Mouse (Mus musculus): ENCODE results near the gene Olfr49. TPM values are rescaled to one million over a fixed set of nuclear protein-coding genes. Genes with fewer than 3 reads are reported as not detected.

Olfr49 gene
- polyA plus RNA-seq, 1 experiment from 2014 or later: not detected

GRCm38 (mm10) chr14:54272696-54273095 lies 12.0 kb downstream of the Olfr49 start:
- ATAC-seq (replicated peaks): no peak
- Histone ChIP-seq H3K4me3 (no peak overlapping the region), H3K36me3 (0 out of 2 replicates have a peak, but pooled peaks cover 2% of the 10 kb centered on the region), H3K9me3 (no peaks in the 10 kb centered on the region), H3K4me2 (replicated peaks) (no peak overlapping the region), H3K27me3 (no peaks in the 10 kb centered on the region), H3K27ac (replicated peaks) (no peak overlapping the region), H3K4me1 (no peaks in the 10 kb centered on the region), H3K9ac (replicated peaks) (no peak overlapping the region)
- WGBS: 90% methylated on average over 3 of the region's 3 CpGs

- Histone ChIP-seq H3K9ac (replicated peaks) (no peak overlapping the region), H3K4me3 (no peak overlapping the region), H3K27me3 (no peaks in the 10 kb centered on the region), H3K27ac (replicated peaks) (no peak overlapping the region), H3K36me3 (0 out of 2 replicates have a peak, but pooled peaks cover 2% of the 10 kb centered on the region), H3K9me3 (no peaks in the 10 kb centered on the region), H3K4me2 (replicated peaks) (no peak overlapping the region), H3K4me1 (no peaks in the 10 kb centered on the region)
- WGBS: 71% methylated on average over 3 of the region's 3 CpGs
- ATAC-seq (replicated peaks): no peak
These were observed 12.6 kb downstream of the Olfr49 start for GRCm38 (mm10) chr14:54271976-54272606.

- Histone ChIP-seq H3K27ac (replicated peaks) (no peak overlapping the region), H3K4me3 (no peak overlapping the region), H3K4me2 (replicated peaks) (no peak overlapping the region), H3K9me3 (no peaks in the 10 kb centered on the region), H3K9ac (replicated peaks) (no peak overlapping the region), H3K27me3 (no peaks in the 10 kb centered on the region), H3K36me3 (0 out of 2 replicates have a peak, but pooled peaks cover 2% of the 10 kb centered on the region), H3K4me1 (no peaks in the 10 kb centered on the region)
- ATAC-seq (replicated peaks): no peak
- 95% methylated on average over 3 of the region's 3 CpGs for WGBS
These were observed 14.3 kb downstream of the Olfr49 start for GRCm38 (mm10) chr14:54270413-54270812.

- H3K27ac ChIP-seq (replicated peaks): no peak overlapping the region
These were observed 15.2 kb downstream of the Olfr49 start for GRCm38 (mm10) chr14:54269566-54269965.

GRCm38 (mm10) chr14:54267966-54268365 lies 16.8 kb downstream of the Olfr49 start:
- Histone ChIP-seq H3K27me3 (no peaks in the 10 kb centered on the region), H3K9ac (replicated peaks) (no peak overlapping the region), H3K36me3 (0 out of 2 replicates have a peak, but pooled peaks cover 2% of the 10 kb centered on the region), H3K9me3 (no peaks in the 10 kb centered on the region), H3K27ac (replicated peaks) (no peak overlapping the region), H3K4me1 (no peaks in the 10 kb centered on the region), H3K4me3 (no peak overlapping the region), H3K4me2 (replicated peaks) (no peak overlapping the region)
- 91% methylated on average over 10 of the region's 10 CpGs for whole genome bisulfite sequencing
- no peak for ATAC-seq (replicated peaks)

More at GRCm38 (mm10) chr14:54269566-54269965, 15.2 kb downstream of the Olfr49 start:
- no peak overlapping the region for H3K4me3 ChIP-seq
- no peaks in the 10 kb centered on the region for H3K27me3 ChIP-seq
- no peaks in the 10 kb centered on the region for H3K4me1 ChIP-seq
- no peak overlapping the region for H3K9ac ChIP-seq (replicated peaks)
- WGBS: 91% methylated on average over 3 of the region's 3 CpGs
- H3K9me3 ChIP-seq: no peaks in the 10 kb centered on the region
- H3K36me3 ChIP-seq: 0 out of 2 replicates have a peak, but pooled peaks cover 2% of the 10 kb centered on the region
- H3K4me2 ChIP-seq (replicated peaks): no peak overlapping the region
- ATAC-seq (replicated peaks): no peak

DNA sequence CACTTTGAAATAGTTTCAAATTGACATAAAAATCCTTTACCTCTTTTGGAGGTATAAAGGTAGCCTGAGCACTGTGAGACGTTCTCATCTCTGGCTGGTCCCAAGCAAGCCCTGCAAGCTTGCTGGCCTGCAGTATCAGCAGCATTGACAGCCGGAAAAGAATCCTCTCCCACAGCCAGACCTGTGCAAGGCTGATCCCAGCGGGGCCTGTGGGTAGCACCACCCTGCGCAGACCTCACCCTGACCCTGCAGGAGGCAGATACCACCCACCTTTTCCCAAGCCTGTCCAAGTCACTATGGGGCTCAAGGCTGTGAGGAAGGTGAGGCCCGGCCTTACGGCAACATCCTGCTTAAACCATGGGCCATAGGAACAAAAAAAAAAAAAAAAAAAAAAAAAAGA lies 18.8 kb downstream of the Olfr49 start:
- 75% methylated on average over 6 of the region's 6 CpGs for WGBS
- 0 out of 2 replicates have a peak, but pooled peaks cover 2% of the 10 kb centered on the region for H3K36me3 ChIP-seq
- H3K4me1 ChIP-seq: no peaks in the 10 kb centered on the region
- no peaks in the 10 kb centered on the region for H3K27me3 ChIP-seq
- H3K9me3 ChIP-seq: no peaks in the 10 kb centered on the region
- no peak overlapping the region for H3K4me3 ChIP-seq
- H3K9ac ChIP-seq (replicated peaks): no peak overlapping the region
- no peak overlapping the region for H3K4me2 ChIP-seq (replicated peaks)
- no peak overlapping the region for H3K27ac ChIP-seq (replicated peaks)
- no peak for ATAC-seq (replicated peaks)

- Histone ChIP-seq H3K4me1 (0 out of 2 replicates have a peak, but pooled peaks cover under 1% of the 10 kb centered on the region), H3K9me3 (no peaks in the 10 kb centered on the region), H3K27me3 (no peaks in the 10 kb centered on the region), H3K36me3 (0 out of 2 replicates have a peak, but pooled peaks cover 2% of the 10 kb centered on the region), H3K4me2 (replicated peaks) (no peak overlapping the region), H3K9ac (replicated peaks) (no peak overlapping the region), H3K27ac (replicated peaks) (no peak overlapping the region), H3K4me3 (no peak overlapping the region)
- ATAC-seq (replicated peaks): no peak
- WGBS: 55% methylated on average over 10 of the region's 10 CpGs
These were observed 19.6 kb downstream of the Olfr49 start for GRCm38 (mm10) chr14:54265093-54265492.

- H3K4me2 ChIP-seq (replicated peaks): no peak overlapping the region
- ATAC-seq (replicated peaks): no peak
- H3K27me3 ChIP-seq: no peaks in the 10 kb centered on the region
- no peak overlapping the region for H3K9ac ChIP-seq (replicated peaks)
- no peaks in the 10 kb centered on the region for H3K9me3 ChIP-seq
- no peak overlapping the region for H3K27ac ChIP-seq (replicated peaks)
- 0 out of 2 replicates have a peak, but pooled peaks cover 2% of the 10 kb centered on the region for H3K36me3 ChIP-seq
- H3K4me1 ChIP-seq: peaks cover 9% of the 10 kb centered on the region; the same call in 1 of the 2 replicates
- no peak overlapping the region for H3K4me3 ChIP-seq
- 91% methylated on average over 7 of the region's 7 CpGs for WGBS
These were observed 20.5 kb downstream of the Olfr49 start for GRCm38 (mm10) chr14:54264231-54264630.

GRCm38 (mm10) chr14:54263099-54263498 lies 21.6 kb downstream of the Olfr49 start:
- Histone ChIP-seq H3K4me2 (replicated peaks) (no peak overlapping the region), H3K9ac (replicated peaks) (no peak overlapping the region), H3K27ac (replicated peaks) (no peak overlapping the region), H3K4me1 (peaks cover 17% of the 10 kb centered on the region), H3K36me3 (no peaks in the 10 kb centered on the region), H3K27me3 (no peaks in the 10 kb centered on the region), H3K4me3 (no peak overlapping the region), H3K9me3 (no peaks in the 10 kb centered on the region)
- 95% methylated on average over 6 of the region's 6 CpGs for WGBS
- no peak for ATAC-seq (replicated peaks)

DNA sequence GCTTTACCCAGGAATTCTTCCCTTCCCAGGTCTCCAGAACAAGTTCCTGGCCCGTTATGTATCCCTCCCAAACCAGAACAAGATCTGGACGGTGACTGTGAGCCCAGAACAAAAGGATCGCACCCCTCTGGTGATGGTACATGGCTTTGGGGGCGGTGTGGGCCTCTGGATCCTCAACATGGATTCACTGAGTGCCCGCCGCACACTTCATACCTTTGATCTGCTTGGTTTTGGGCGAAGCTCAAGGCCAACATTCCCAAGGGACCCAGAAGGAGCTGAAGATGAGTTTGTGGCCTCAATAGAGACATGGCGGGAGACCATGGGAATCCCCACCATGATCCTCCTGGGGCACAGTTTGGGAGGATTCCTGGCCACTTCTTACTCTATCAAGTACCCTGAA lies 22.1 kb downstream of the Olfr49 start:
- Histone ChIP-seq H3K4me1 (peaks cover 17% of the 10 kb centered on the region), H3K27me3 (no peaks in the 10 kb centered on the region), H3K27ac (replicated peaks) (no peak overlapping the region), H3K9me3 (no peaks in the 10 kb centered on the region), H3K4me3 (no peak overlapping the region), H3K36me3 (no peaks in the 10 kb centered on the region), H3K4me2 (replicated peaks) (no peak overlapping the region), H3K9ac (replicated peaks) (no peak overlapping the region)
- ATAC-seq (replicated peaks): no peak
- WGBS: 89% methylated on average over 8 of the region's 8 CpGs

GRCm38 (mm10) chr14:54261386-54261785 lies 23.4 kb downstream of the Olfr49 start:
- no peaks in the 10 kb centered on the region for H3K27me3 ChIP-seq
- no peak for ATAC-seq (replicated peaks)
- no peaks in the 10 kb centered on the region for H3K9me3 ChIP-seq
- no peak overlapping the region for H3K4me3 ChIP-seq
- 97% methylated on average over 2 of the region's 2 CpGs for WGBS
- H3K36me3 ChIP-seq: no peaks in the 10 kb centered on the region
- no peak overlapping the region for H3K27ac ChIP-seq (replicated peaks)
- H3K4me2 ChIP-seq (replicated peaks): no peak overlapping the region
- H3K9ac ChIP-seq (replicated peaks): no peak overlapping the region
- peaks cover 17% of the 10 kb centered on the region for H3K4me1 ChIP-seq

- peak overlapping the region; percentile 1; the same call in 1 of the 2 replicates for H3K4me2 ChIP-seq (replicated peaks)
- H3K9ac ChIP-seq (replicated peaks): no peak overlapping the region
- no peak overlapping the region for H3K27ac ChIP-seq (replicated peaks)
- no peaks in the 10 kb centered on the region for H3K27me3 ChIP-seq
- 75% methylated on average over 2 of the region's 2 CpGs for WGBS
- no peaks in the 10 kb centered on the region for H3K9me3 ChIP-seq
- ATAC-seq (replicated peaks): no peak
- peaks cover 17% of the 10 kb centered on the region for H3K4me1 ChIP-seq
- peak overlapping the region; percentile 55; the same call in 1 of the 2 replicates for H3K4me3 ChIP-seq
- H3K36me3 ChIP-seq: no peaks in the 10 kb centered on the region
These were observed 24.5 kb downstream of the Olfr49 start for GRCm38 (mm10) chr14:54260196-54260595.

GRCm38 (mm10) chr14:54259722-54260085 lies 25.0 kb downstream of the Olfr49 start:
- no peaks in the 10 kb centered on the region for H3K27me3 ChIP-seq
- peak overlapping the region; percentile 63 for H3K9ac ChIP-seq (replicated peaks)
- H3K4me3 ChIP-seq: peak overlapping the region; percentile 55
- no peaks in the 10 kb centered on the region for H3K36me3 ChIP-seq
- no peaks in the 10 kb centered on the region for H3K9me3 ChIP-seq
- H3K4me1 ChIP-seq: peaks cover 20% of the 10 kb centered on the region
- no peak for ATAC-seq (replicated peaks)
- peak overlapping the region; percentile 82 for H3K4me2 ChIP-seq (replicated peaks)
- no peak overlapping the region for H3K27ac ChIP-seq (replicated peaks)
- 28% methylated on average over 8 of the region's 8 CpGs for WGBS

Data from forebrain, embryonic 15.5 days (tissue).